Mouse (Mus musculus): ENCODE results near the gene Ezh2.

Ezh2 gene

DNA sequence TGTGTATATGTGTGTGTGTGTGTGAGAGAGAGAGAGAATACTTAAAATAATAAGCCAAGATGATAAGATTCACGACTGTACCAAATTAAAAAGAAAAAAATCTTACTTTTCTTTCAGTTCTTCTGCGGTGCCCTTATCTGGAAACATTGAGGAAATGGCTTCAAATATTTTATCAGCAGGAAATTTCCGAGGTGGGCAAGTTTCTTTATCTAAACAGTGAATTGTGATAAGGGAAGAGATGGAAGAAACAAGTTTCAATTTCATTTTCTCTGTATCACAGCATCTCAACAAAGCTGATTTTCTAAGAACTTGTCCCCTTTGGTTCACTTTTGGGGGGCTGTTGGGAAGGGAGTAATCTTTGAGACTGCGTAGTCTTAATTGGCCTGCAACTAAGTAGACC, 42.9 kb downstream of the Ezh2 start:
- no peak for DNase-seq (ENCODE audit: low spot score in 2 of 2)

- no peak for DNase-seq (ENCODE audit: low spot score in 2 of 2)
Observed at GRCm38 (mm10) chr6:47535333-47535732, 59.8 kb downstream of the Ezh2 start.

GRCm38 (mm10) chr6:47532547-47532946, 62.6 kb downstream of the Ezh2 start:
- no peak for DNase-seq (ENCODE audit: low spot score in 2 of 2)

DNA sequence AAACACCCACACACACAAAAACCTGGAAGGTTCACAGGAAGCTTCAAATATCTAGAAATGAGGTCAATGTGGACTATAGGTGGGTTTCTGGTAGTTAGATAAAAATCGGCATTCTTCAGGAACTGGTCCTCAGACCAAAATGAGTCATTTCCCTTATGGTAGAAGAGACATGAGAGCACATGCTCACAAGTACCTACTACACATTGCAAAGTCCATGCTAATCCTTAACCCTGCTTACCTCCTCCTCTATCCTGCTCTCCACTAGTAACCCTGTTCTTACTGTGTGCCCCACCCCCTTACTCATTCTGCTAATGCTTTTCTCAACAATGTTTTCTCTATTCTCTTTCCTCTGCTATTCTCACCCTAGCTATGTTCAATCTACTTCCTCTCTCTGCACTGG, 67.5 kb downstream of the Ezh2 start:
- DNase-seq (ENCODE audit: low spot score in 2 of 2): peak in 1 of 2 experiments; percentile 23

DNA sequence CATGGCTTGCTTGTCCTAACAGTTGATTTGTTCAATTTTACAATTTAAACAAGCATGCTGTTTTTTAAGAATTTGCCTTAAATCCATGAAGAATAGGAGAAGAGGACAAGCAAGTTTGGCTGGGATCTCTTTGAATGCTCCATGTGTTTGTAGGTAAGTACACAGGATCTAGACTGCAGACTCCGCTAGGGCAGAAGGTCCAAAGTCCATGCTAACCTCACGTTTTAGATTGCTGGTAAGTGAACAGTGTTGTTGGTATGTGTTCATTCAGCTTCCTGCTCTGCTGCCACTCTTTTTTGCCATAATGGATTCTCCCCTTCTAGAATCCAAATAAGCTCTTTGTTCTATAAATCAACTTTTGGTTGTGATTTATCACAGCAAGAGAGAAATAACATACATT, 68.0 kb downstream of the Ezh2 start:
- DNase-seq (ENCODE audit: low spot score in 2 of 2): peak in 1 of 2 experiments; percentile 20

DNA sequence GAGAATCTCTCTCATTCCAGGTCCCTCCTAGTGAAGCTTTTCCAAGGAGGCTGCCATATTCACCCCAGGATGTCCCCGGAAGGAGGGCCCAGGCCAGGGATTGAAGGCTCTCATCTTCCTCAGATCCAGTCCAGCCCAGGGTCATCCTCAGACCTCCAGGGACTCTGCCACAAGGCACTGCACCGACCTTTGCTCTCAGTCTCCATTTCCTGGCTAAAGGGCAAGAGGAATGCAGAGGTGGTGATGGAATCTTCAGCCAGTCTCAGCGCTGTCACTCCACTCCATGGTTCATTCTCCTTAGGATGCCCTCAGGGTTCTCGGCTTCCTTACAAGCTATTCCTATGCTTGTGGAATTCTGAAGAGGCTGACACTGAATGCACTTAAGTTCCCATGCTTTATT, 68.7 kb downstream of the Ezh2 start:
- DNase-seq (ENCODE audit: low spot score in 2 of 2): peak in 1 of 2 experiments; percentile 57

- peak in 1 of 2 experiments; percentile 53 for DNase-seq (ENCODE audit: low spot score in 2 of 2)
Observed at GRCm38 (mm10) chr6:47525041-47525440, 70.1 kb downstream of the Ezh2 start.

- no peak for DNase-seq (ENCODE audit: low spot score in 2 of 2)
Observed at GRCm38 (mm10) chr6:47522431-47522830, 72.7 kb downstream of the Ezh2 start.

- DNase-seq (ENCODE audit: low spot score in 2 of 2): no peak
Observed at GRCm38 (mm10) chr6:47520030-47520429, 75.1 kb downstream of the Ezh2 start.

DNA sequence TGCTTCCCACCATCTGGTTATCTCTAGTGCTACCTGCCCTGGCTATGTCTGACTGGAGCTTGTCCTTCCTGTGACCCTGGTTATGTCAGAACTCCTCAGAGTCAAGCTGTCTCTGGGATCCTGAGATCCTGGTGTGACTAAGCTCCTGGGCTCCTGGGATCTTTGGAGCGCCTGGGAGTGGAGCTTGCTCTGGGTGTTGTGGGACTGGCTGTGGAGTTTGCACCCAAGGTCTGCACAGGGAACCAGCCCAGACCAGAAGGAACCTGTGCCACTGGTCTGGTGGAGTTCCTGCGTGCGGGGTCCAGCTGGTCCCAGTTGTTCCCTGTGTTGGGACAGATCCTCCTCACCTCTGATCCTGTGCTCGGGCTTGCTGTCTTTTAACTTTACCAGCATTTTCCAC, 100.6 kb downstream of the Ezh2 start:
- DNase-seq (ENCODE audit: low spot score in 2 of 2): no peak

DNA sequence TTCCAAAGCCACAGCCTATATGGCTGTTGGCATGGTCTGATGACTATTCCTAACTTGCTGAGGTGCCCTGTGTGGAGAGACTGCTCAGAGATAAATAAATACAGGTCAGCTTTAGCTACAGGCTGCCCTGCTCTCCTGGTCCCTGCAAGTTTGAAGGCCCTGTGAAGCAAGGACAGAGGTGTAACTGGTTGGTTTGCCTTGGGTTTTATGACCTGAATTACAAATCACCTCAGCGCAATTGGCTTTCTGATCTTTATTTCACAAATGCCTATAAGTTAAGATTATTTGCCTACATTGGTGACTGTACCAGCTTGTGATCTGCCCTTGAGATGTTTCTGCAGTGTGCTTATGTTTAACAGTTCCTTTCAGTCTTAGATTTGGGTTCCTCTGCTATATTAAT, 113.1 kb downstream of the Ezh2 start:
- DNase-seq (ENCODE audit: low spot score in 2 of 2): no peak
